15 mouse cellular contexts compared by ENCODE assay signal in genomic region chr14:27075084-27075483, GRCm38 (mm10). TPM values are rescaled to one million over a fixed set of nuclear protein-coding genes. Genes with fewer than 3 reads are reported as not detected.
DNase-seq lines count a peak whose midpoint lies in the region; ATAC-seq and TF ChIP-seq lines count a peak whose summit lies in the region.
"Had no signal": no experiment of that assay in that cellular context is flagged by ENCODE, and none has a peak within 500 bp of the region (broad histone marks: within the 10 kb centered on the region; RNA-seq: fewer than 3 reads in every experiment).

No protein-coding gene starts in this region.

- H3K27me3 ChIP-seq in lung, embryonic 14.5 days (ENCODE audit: insufficient read depth, low read length): no peaks in the 10 kb centered on the region
- no peaks in the 10 kb centered on the region for H3K27me3 ChIP-seq in embryonic facial prominence, embryonic 13.5 days
- no peaks in the 10 kb centered on the region for H3K27me3 ChIP-seq in intestine, postnatal 0 days (replicated peaks; ENCODE audit: control insufficient read depth, insufficient read depth, low read length)
- no peaks in the 10 kb centered on the region for H3K27me3 ChIP-seq in stomach, embryonic 15.5 days (replicated peaks)
- H3K27me3 ChIP-seq: liver, embryonic 15.5 days had no signal

- no peak overlapping the region for H3K9ac ChIP-seq in lung, embryonic 14.5 days
- 0 out of 2 replicates have a peak overlapping the region, but pooled peaks have one; percentile 16 for H3K9ac ChIP-seq in embryonic facial prominence, embryonic 13.5 days
- no peak overlapping the region for H3K9ac ChIP-seq in intestine, postnatal 0 days (ENCODE audit: low read depth, low read length)
- no peak overlapping the region for H3K9ac ChIP-seq in stomach, embryonic 15.5 days
- H3K9ac ChIP-seq: forebrain, postnatal 0 days; liver, embryonic 15.5 days had no signal

- H3K4me3 ChIP-seq in lung, embryonic 14.5 days (ENCODE audit: low read depth, low read length): no peak overlapping the region
- no peak overlapping the region for H3K4me3 ChIP-seq in embryonic facial prominence, embryonic 13.5 days
- H3K4me3 ChIP-seq in intestine, postnatal 0 days (ENCODE audit: low read depth, low read length): no peak overlapping the region
- H3K4me3 ChIP-seq in stomach, embryonic 15.5 days (replicated peaks): no peak overlapping the region
- H3K4me3 ChIP-seq: erythroblast, embryonic 14.5 days; liver, embryonic 15.5 days had no signal

- H3K4me1 ChIP-seq in lung, embryonic 14.5 days (ENCODE audit: insufficient read depth): peaks cover 31% of the 10 kb centered on the region
- peaks cover 69% of the 10 kb centered on the region for H3K4me1 ChIP-seq in embryonic facial prominence, embryonic 13.5 days
- peaks cover 9% of the 10 kb centered on the region; the same call in 1 of the 2 replicates for H3K4me1 ChIP-seq in intestine, postnatal 0 days (replicated peaks; ENCODE audit: control insufficient read depth, insufficient read depth, low read length)
- H3K4me1 ChIP-seq in stomach, embryonic 15.5 days: peaks cover 45% of the 10 kb centered on the region
- H3K4me1 ChIP-seq: liver, embryonic 15.5 days had no signal

- H3K4me2 ChIP-seq in lung, embryonic 14.5 days: peak overlapping the region; percentile 29; the same call in 1 of the 2 replicates
- H3K4me2 ChIP-seq in embryonic facial prominence, embryonic 13.5 days: peak overlapping the region; percentile 37
- H3K4me2 ChIP-seq in intestine, postnatal 0 days (replicated peaks; ENCODE audit: low read depth): peak overlapping the region; percentile 21; the same call in 1 of the 2 replicates
- H3K4me2 ChIP-seq in stomach, embryonic 15.5 days: peak overlapping the region; percentile 19; the same call in 1 of the 2 replicates
- H3K4me2 ChIP-seq: liver, embryonic 15.5 days had no signal

- 41% methylated on average over 6 of the region's 6 CpGs for WGBS in lung, embryonic 14.5 days
- 18% methylated on average over 6 of the region's 6 CpGs for WGBS in embryonic facial prominence, embryonic 13.5 days
- 44% methylated on average over 6 of the region's 6 CpGs for WGBS in intestine, postnatal 0 days
- WGBS in stomach, embryonic 15.5 days: 28% methylated on average over 6 of the region's 6 CpGs

- H3K9me3 ChIP-seq in lung, embryonic 14.5 days (ENCODE audit: low read depth, low read length): no peaks in the 10 kb centered on the region
- no peaks in the 10 kb centered on the region for H3K9me3 ChIP-seq in embryonic facial prominence, embryonic 13.5 days
- no peaks in the 10 kb centered on the region for H3K9me3 ChIP-seq in intestine, postnatal 0 days (ENCODE audit: control insufficient read depth)
- H3K9me3 ChIP-seq in stomach, embryonic 15.5 days: no peaks in the 10 kb centered on the region
- H3K9me3 ChIP-seq: liver, embryonic 15.5 days had no signal

- ATAC-seq in lung, embryonic 14.5 days (ENCODE audit: insufficient read depth): no peak
- no peak for ATAC-seq in embryonic facial prominence, embryonic 13.5 days (ENCODE audit: insufficient number of reproducible peaks, insufficient read depth, low FRiP score, low TSS enrichment, low read depth)
- ATAC-seq in intestine, postnatal 0 days: no peak
- no peak for ATAC-seq in stomach, embryonic 15.5 days (ENCODE audit: insufficient read depth, low FRiP score, low read depth)
- ATAC-seq in CD4-positive, CD25-positive, alpha-beta regulatory T cell, adult 4 months: no peak

- TF ChIP-seq CTCF in lung, embryonic 14.5 days (IDR thresholded peaks at IDR 0.05; ENCODE audit: low read depth): no peak
- TF ChIP-seq CTCF in intestine, postnatal 0 days (IDR thresholded peaks at IDR 0.05; ENCODE audit: low read depth): no peak

- peak; percentile 53 for DNase-seq in lung, embryonic 14.5 days
- no peak for DNase-seq in lung, postnatal 14 days
- no peak for DNase-seq in urinary bladder, adult 2 months (ENCODE audit: low spot score)
- DNase-seq: adrenal gland, adult 8-10 months; cerebellum, adult 2 months; gastrocnemius, postnatal 14 days; kidney, adult 18-20 months; kidney, postnatal 36 days had no signal

- no peaks in the 10 kb centered on the region for H3K36me3 ChIP-seq in lung, embryonic 14.5 days (ENCODE audit: insufficient read depth)
- no peaks in the 10 kb centered on the region for H3K36me3 ChIP-seq in embryonic facial prominence, embryonic 13.5 days
- H3K36me3 ChIP-seq in intestine, postnatal 0 days (ENCODE audit: control insufficient read depth, insufficient read depth): no peaks in the 10 kb centered on the region
- no peaks in the 10 kb centered on the region for H3K36me3 ChIP-seq in stomach, embryonic 15.5 days
- H3K36me3 ChIP-seq: liver, embryonic 15.5 days had no signal

- peak overlapping the region; percentile 18; the same call in 1 of the 2 replicates for H3K27ac ChIP-seq in lung, embryonic 14.5 days (ENCODE audit: low read depth)
- peak overlapping the region; percentile 77 for H3K27ac ChIP-seq in embryonic facial prominence, embryonic 13.5 days
- no peak overlapping the region for H3K27ac ChIP-seq in intestine, postnatal 0 days (ENCODE audit: low read depth, low read length)
- peak overlapping the region; percentile 55; the same call in 1 of the 2 replicates for H3K27ac ChIP-seq in stomach, embryonic 15.5 days
- H3K27ac ChIP-seq: liver, embryonic 15.5 days had no signal

RNA-seq across cellular contexts. Expression of gene Il17rd, which starts 36.3 kb away (rescaled TPM):
- 2.7 and 3.9 TPM in 2 replicates for polyA plus RNA-seq in lung, embryonic 14.5 days (2014; fragmentation: Nextera tagmentation; extraction: Ambion mirVana)
- polyA plus RNA-seq in embryonic facial prominence, embryonic 13.5 days (2015; fragmentation: Nextera tagmentation; extraction: Ambion mirVana): 6.8 and 6.9 TPM in 2 replicates
- 0.73 and 0.86 TPM in 2 replicates for polyA plus RNA-seq in intestine, postnatal 0 days (2015; fragmentation: Nextera tagmentation; extraction: Ambion mirVana)
- polyA plus RNA-seq in stomach, embryonic 15.5 days (2015; fragmentation: Nextera tagmentation; extraction: Ambion mirVana): 3.0 and 3.2 TPM in 2 replicates
- polyA plus RNA-seq in CD4-positive, CD25-positive, alpha-beta regulatory T cell, adult 4 months (2017; shearing (Covaris generic)): under 1 TPM; 0.20 TPM
- 6.3 and 7.1 TPM in 2 replicates for polyA plus RNA-seq in urinary bladder, adult 2 months (2012; rRNA removed)

RNA-seq across cellular contexts. Expression of gene Arhgef3, which starts 39.6 kb away (rescaled TPM):
- polyA plus RNA-seq in lung, embryonic 14.5 days (2014; fragmentation: Nextera tagmentation; extraction: Ambion mirVana): 8.0 and 9.0 TPM in 2 replicates
- 12.6 and 12.8 TPM in 2 replicates for polyA plus RNA-seq in embryonic facial prominence, embryonic 13.5 days (2015; fragmentation: Nextera tagmentation; extraction: Ambion mirVana)
- polyA plus RNA-seq in intestine, postnatal 0 days (2015; fragmentation: Nextera tagmentation; extraction: Ambion mirVana): 10.0 and 12.2 TPM in 2 replicates
- 15.2 and 16.1 TPM in 2 replicates for polyA plus RNA-seq in stomach, embryonic 15.5 days (2015; fragmentation: Nextera tagmentation; extraction: Ambion mirVana)
- 100 to 1,000 TPM; 149 to 256 TPM for polyA plus RNA-seq in CD4-positive, CD25-positive, alpha-beta regulatory T cell, adult 4 months (2017; shearing (Covaris generic))
- 30.4 and 36.6 TPM in 2 replicates for polyA plus RNA-seq in urinary bladder, adult 2 months (2012; rRNA removed)
